Mouse (Mus musculus) layer of hippocampus, adult 8-10 months (tissue): Measurements from ENCODE around the gene Syt2. TPM values are rescaled to one million over a fixed set of nuclear protein-coding genes. Genes with fewer than 3 reads are reported as not detected.

Experiments
- DNase-seq, 2 experiments: peaks; one replicate each; pipeline ENCODE4 v3.0.0; 2022; ENCODE audit warnings: low spot score in 2 of 2
- total RNA-seq, 4 experiments: library from RNA; stranded (reverse); gene quantifications; 2 replicates each; pipeline ENCODE4 v1.2.4; 2022

Syt2 gene
- total RNA-seq, 4 experiments from 2014 or later = 31.6 to 35.4 (median 34.6) TPM

- no peak for DNase-seq
Measured at GRCm38 (mm10) chr1:134771999-134772398, 125.5 kb downstream of the Syt2 start.

- DNase-seq = no peak
Measured at GRCm38 (mm10) chr1:134772821-134773220, 126.3 kb downstream of the Syt2 start.

- DNase-seq = no peak
Measured at GRCm38 (mm10) chr1:134773256-134773655, 126.8 kb downstream of the Syt2 start.

- DNase-seq = no peak
Measured at GRCm38 (mm10) chr1:134774247-134774646, 127.8 kb downstream of the Syt2 start.

- DNase-seq = no peak
Measured at GRCm38 (mm10) chr1:134774728-134775287, 128.3 kb downstream of the Syt2 start.

- DNase-seq = no peak
Measured at GRCm38 (mm10) chr1:134775631-134776030, 129.2 kb downstream of the Syt2 start.

GRCm38 (mm10) chr1:134777201-134777885, 130.9 kb downstream of the Syt2 start:
- DNase-seq = no peak

GRCm38 (mm10) chr1:134777936-134778548, 131.6 kb downstream of the Syt2 start:
- DNase-seq = no peak

GRCm38 (mm10) chr1:134782797-134783196, 136.3 kb downstream of the Syt2 start:
- DNase-seq = no peak

- DNase-seq = no peak
Measured at GRCm38 (mm10) chr1:134783958-134784357, 137.5 kb downstream of the Syt2 start.

- DNase-seq = no peak
Measured at GRCm38 (mm10) chr1:134784481-134784880, 138.0 kb downstream of the Syt2 start.

- DNase-seq = no peak
Measured at GRCm38 (mm10) chr1:134784911-134785310, 138.4 kb downstream of the Syt2 start.

GRCm38 (mm10) chr1:134788096-134788495, 141.6 kb downstream of the Syt2 start:
- DNase-seq = no peak

- DNase-seq = no peak
Measured at GRCm38 (mm10) chr1:134790716-134791439, 144.4 kb downstream of the Syt2 start.

GRCm38 (mm10) chr1:134791456-134791855, 145.0 kb downstream of the Syt2 start:
- DNase-seq = no peak

GRCm38 (mm10) chr1:134796076-134796475, 149.6 kb downstream of the Syt2 start:
- DNase-seq = no peak

- no peak for DNase-seq
Measured at GRCm38 (mm10) chr1:134796536-134796935, 150.1 kb downstream of the Syt2 start.

GRCm38 (mm10) chr1:134801758-134802157, 155.3 kb downstream of the Syt2 start:
- no peak for DNase-seq

GRCm38 (mm10) chr1:134803286-134804117, 157.0 kb downstream of the Syt2 start:
- DNase-seq = no peak

GRCm38 (mm10) chr1:134804373-134804772, 157.9 kb downstream of the Syt2 start:
- DNase-seq = no peak

GRCm38 (mm10) chr1:134805471-134805870, 159.0 kb downstream of the Syt2 start:
- no peak for DNase-seq
